Mouse (Mus musculus): ENCODE results near the gene Ralgapb. TPM values are rescaled to one million over a fixed set of nuclear protein-coding genes. Genes with fewer than 3 reads are reported as not detected.
A peak's percentile ranks its signal among the peaks of the same experiment; 100 is the strongest.

Ralgapb gene
- polyA plus RNA-seq, 1 experiment from 2014 or later, result 12.7 TPM

GRCm38 (mm10) chr2:158524129-158524860 lies 114.6 kb downstream of the Ralgapb start:
- Histone ChIP-seq H3K27me3 (replicated peaks; ENCODE audit: low read depth, poor library complexity, severe bottlenecking) (no peaks in the 10 kb centered on the region), H3K27ac (replicated peaks) (no peak overlapping the region), H3K9me3 (0 out of 2 replicates have a peak, but pooled peaks cover 2% of the 10 kb centered on the region), H3K36me3 (replicated peaks) (no peaks in the 10 kb centered on the region), H3K4me1 (no peaks in the 10 kb centered on the region), H3K4me3 (no peak overlapping the region)
- DNase-seq (ENCODE audit: low spot score), result no peak
- 82% methylated on average over 16 of the region's 16 CpGs for WGBS

- 14% methylated on average over 4 of the region's 4 CpGs for WGBS
These were observed 124.4 kb downstream of the Ralgapb start for GRCm38 (mm10) chr2:158534090-158534489.

GRCm38 (mm10) chr2:158534559-158534958 lies 124.9 kb downstream of the Ralgapb start:
- no peak for DNase-seq (ENCODE audit: low spot score)
- Histone ChIP-seq H3K36me3 (replicated peaks) (no peaks in the 10 kb centered on the region), H3K4me3 (no peak overlapping the region), H3K9me3 (no peaks in the 10 kb centered on the region; the same call in 1 of the 2 replicates), H3K27ac (replicated peaks) (no peak overlapping the region), H3K4me1 (peaks cover 4% of the 10 kb centered on the region), H3K27me3 (replicated peaks; ENCODE audit: low read depth, poor library complexity, severe bottlenecking) (peaks cover 6% of the 10 kb centered on the region; the same call in 1 of the 2 replicates)
- WGBS, result 77% methylated on average over 8 of the region's 8 CpGs

More at GRCm38 (mm10) chr2:158534090-158534489, 124.4 kb downstream of the Ralgapb start:
- Histone ChIP-seq H3K4me3 (no peak overlapping the region), H3K9me3 (no peaks in the 10 kb centered on the region; the same call in 1 of the 2 replicates), H3K27ac (replicated peaks) (no peak overlapping the region), H3K4me1 (no peaks in the 10 kb centered on the region), H3K27me3 (replicated peaks; ENCODE audit: low read depth, poor library complexity, severe bottlenecking) (peaks cover 3% of the 10 kb centered on the region; the same call in 1 of the 2 replicates), H3K36me3 (replicated peaks) (no peaks in the 10 kb centered on the region)
- peak; percentile 64 for DNase-seq (ENCODE audit: low spot score)

GRCm38 (mm10) chr2:158539433-158540305 lies 130.0 kb downstream of the Ralgapb start:
- no peaks in the 10 kb centered on the region for H3K9me3 ChIP-seq
- 57% methylated on average over 24 of the region's 24 CpGs for WGBS
- H3K27ac ChIP-seq (replicated peaks), result peak overlapping the region; percentile 24; the same call in 1 of the 2 replicates
- DNase-seq (ENCODE audit: low spot score), result peak; percentile 63
- peaks cover 9% of the 10 kb centered on the region for H3K4me1 ChIP-seq
- H3K36me3 ChIP-seq (replicated peaks), result no peaks in the 10 kb centered on the region
- peak overlapping the region; percentile 42 for H3K4me3 ChIP-seq
- H3K27me3 ChIP-seq (replicated peaks; ENCODE audit: low read depth, poor library complexity, severe bottlenecking), result peaks cover 23% of the 10 kb centered on the region

- no peaks in the 10 kb centered on the region for H3K9me3 ChIP-seq
- WGBS, result 54% methylated on average over 4 of the region's 4 CpGs
- no peak overlapping the region for H3K4me3 ChIP-seq
- no peaks in the 10 kb centered on the region for H3K36me3 ChIP-seq (replicated peaks)
- no peak for DNase-seq (ENCODE audit: low spot score)
- H3K27ac ChIP-seq (replicated peaks), result no peak overlapping the region
- peaks cover 9% of the 10 kb centered on the region for H3K4me1 ChIP-seq
- peaks cover 23% of the 10 kb centered on the region for H3K27me3 ChIP-seq (replicated peaks; ENCODE audit: low read depth, poor library complexity, severe bottlenecking)
These were observed 131.6 kb downstream of the Ralgapb start for GRCm38 (mm10) chr2:158541286-158541685.

- Histone ChIP-seq H3K36me3 (replicated peaks) (no peaks in the 10 kb centered on the region), H3K4me1 (peaks cover 8% of the 10 kb centered on the region), H3K27me3 (replicated peaks; ENCODE audit: low read depth, poor library complexity, severe bottlenecking) (peaks cover 35% of the 10 kb centered on the region), H3K4me3 (no peak overlapping the region), H3K9me3 (no peaks in the 10 kb centered on the region), H3K27ac (replicated peaks) (no peak overlapping the region)
- no peak for DNase-seq (ENCODE audit: low spot score)
- 62% methylated on average over 2 of the region's 2 CpGs for WGBS
These were observed 135.6 kb downstream of the Ralgapb start for GRCm38 (mm10) chr2:158545266-158545665.

- Histone ChIP-seq H3K27me3 (replicated peaks; ENCODE audit: low read depth, poor library complexity, severe bottlenecking) (peaks cover 43% of the 10 kb centered on the region), H3K9me3 (no peaks in the 10 kb centered on the region), H3K4me1 (peaks cover 8% of the 10 kb centered on the region), H3K27ac (replicated peaks) (no peak overlapping the region), H3K36me3 (replicated peaks) (no peaks in the 10 kb centered on the region), H3K4me3 (peak overlapping the region; percentile 23; the same call in 1 of the 2 replicates)
- WGBS, result 4% methylated on average over 17 of the region's 17 CpGs
- DNase-seq (ENCODE audit: low spot score), result peak; percentile 89
These were observed 137.1 kb downstream of the Ralgapb start for GRCm38 (mm10) chr2:158546751-158547150.

Other genes with a start within 250 kb of the Ralgapb start
- 3.1 TPM in 2 replicates for gene D630003M21Rik, start 180.6 kb upstream of the Ralgapb start, polyA plus RNA-seq (2016; fragmentation: Nextera tagmentation; extraction: Ambion mirVana)
- not detected in 2 replicates for gene Bpi, start 151.8 kb upstream of the Ralgapb start, polyA plus RNA-seq (2016; fragmentation: Nextera tagmentation; extraction: Ambion mirVana)
- 1.9 and 3.4 TPM in 2 replicates for gene Lbp, start 103.4 kb upstream of the Ralgapb start, polyA plus RNA-seq (2016; fragmentation: Nextera tagmentation; extraction: Ambion mirVana)
- 22.1 and 25.2 TPM in 2 replicates for gene Snhg11, start 34.2 kb upstream of the Ralgapb start, polyA plus RNA-seq (2016; fragmentation: Nextera tagmentation; extraction: Ambion mirVana)
- not detected in 2 replicates for gene Adig, start 92.8 kb downstream of the Ralgapb start, polyA plus RNA-seq (2016; fragmentation: Nextera tagmentation; extraction: Ambion mirVana)
- 0.21 and 0.25 TPM in 2 replicates for gene Arhgap40, start 102.9 kb downstream of the Ralgapb start, polyA plus RNA-seq (2016; fragmentation: Nextera tagmentation; extraction: Ambion mirVana)
- gene Slc32a1, start 200.9 kb downstream of the Ralgapb start, polyA plus RNA-seq (2016; fragmentation: Nextera tagmentation; extraction: Ambion mirVana), result 0.05 and 0.15 TPM in 2 replicates
- gene Actr5, start 215.0 kb downstream of the Ralgapb start, polyA plus RNA-seq (2016; fragmentation: Nextera tagmentation; extraction: Ambion mirVana), result 14.4 and 16.7 TPM in 2 replicates

Measured in embryonic facial prominence, embryonic 10.5 days (tissue).